Mouse (Mus musculus): ENCODE measurements around the gene Sp7. TPM values are rescaled to one million over a fixed set of nuclear protein-coding genes. Genes with fewer than 3 reads are reported as not detected.

The Sp7 gene
- under 1 TPM; 0.11 to 0.14 TPM for total RNA-seq (2021)
- long read RNA-seq, experiment 1: 0 reads
- long read RNA-seq, experiment 2: 0 reads

GRCm38 (mm10) chr15:102366733-102367344 is at the start of gene Sp7:
Gene Sp7 (minus strand): TSS chr15:102367182.
- no peak for DNase-seq
- intact Hi-C loops (cut with DNase I; ENCODE audit: low total_unique reads): no loop called here

DNA sequence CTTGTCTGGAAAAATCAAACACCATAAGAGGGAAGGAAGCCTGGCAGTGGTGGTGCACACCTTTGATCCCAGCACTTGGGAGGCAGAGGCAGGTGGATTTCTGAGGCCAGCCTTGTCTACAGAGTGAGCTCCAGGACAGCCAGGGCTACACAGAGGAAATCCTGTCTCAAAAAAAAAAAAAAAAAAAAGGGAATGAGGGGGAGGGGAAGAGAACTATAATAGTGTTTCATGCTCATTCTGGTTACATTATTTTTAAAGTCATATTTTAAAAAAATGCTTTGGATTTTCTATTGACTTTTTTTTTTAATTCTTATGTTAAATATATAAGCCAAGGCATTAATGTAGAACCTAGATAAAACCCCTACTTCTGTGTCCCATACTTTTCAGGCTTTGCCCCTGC is 46.7 kb upstream of the Sp7 start:
- DNase-seq: no peak

GRCm38 (mm10) chr15:102411077-102411476 is 44.1 kb upstream of the Sp7 start:
- DNase-seq: no peak
- intact Hi-C loops (cut with DNase I; ENCODE audit: low total_unique reads): no loop called here

More for the DNA sequence above, 46.7 kb upstream of the Sp7 start:
- intact Hi-C loops (cut with DNase I; ENCODE audit: low total_unique reads): no loop called here

GRCm38 (mm10) chr15:102409286-102409685 is 42.3 kb upstream of the Sp7 start:
- intact Hi-C loops (cut with DNase I; ENCODE audit: low total_unique reads): no loop called here
- DNase-seq: no peak

DNA sequence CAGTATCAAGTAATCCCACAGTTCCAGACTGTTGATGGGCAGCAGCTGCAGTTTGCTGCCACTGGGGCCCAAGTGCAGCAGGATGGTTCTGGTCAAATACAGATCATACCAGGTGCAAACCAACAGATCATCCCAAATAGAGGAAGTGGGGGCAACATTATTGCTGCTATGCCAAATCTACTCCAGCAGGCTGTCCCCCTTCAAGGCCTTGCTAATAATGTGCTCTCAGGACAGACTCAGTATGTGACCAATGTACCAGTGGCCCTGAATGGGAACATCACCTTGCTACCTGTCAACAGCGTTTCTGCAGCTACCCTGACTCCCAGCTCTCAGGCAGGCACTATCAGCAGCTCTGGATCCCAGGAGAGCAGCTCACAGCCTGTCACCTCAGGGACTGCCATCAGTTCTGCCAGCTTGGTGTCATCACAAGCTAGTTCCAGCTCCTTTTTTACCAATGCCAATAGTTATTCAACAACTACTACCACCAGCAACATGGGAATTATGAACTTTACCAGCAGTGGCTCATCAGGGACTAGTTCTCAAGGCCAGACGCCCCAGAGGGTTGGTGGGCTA is 41.7 kb upstream of the Sp7 start:
- intact Hi-C loops (cut with DNase I; ENCODE audit: low total_unique reads): no loop called here
- no peak for DNase-seq

DNA sequence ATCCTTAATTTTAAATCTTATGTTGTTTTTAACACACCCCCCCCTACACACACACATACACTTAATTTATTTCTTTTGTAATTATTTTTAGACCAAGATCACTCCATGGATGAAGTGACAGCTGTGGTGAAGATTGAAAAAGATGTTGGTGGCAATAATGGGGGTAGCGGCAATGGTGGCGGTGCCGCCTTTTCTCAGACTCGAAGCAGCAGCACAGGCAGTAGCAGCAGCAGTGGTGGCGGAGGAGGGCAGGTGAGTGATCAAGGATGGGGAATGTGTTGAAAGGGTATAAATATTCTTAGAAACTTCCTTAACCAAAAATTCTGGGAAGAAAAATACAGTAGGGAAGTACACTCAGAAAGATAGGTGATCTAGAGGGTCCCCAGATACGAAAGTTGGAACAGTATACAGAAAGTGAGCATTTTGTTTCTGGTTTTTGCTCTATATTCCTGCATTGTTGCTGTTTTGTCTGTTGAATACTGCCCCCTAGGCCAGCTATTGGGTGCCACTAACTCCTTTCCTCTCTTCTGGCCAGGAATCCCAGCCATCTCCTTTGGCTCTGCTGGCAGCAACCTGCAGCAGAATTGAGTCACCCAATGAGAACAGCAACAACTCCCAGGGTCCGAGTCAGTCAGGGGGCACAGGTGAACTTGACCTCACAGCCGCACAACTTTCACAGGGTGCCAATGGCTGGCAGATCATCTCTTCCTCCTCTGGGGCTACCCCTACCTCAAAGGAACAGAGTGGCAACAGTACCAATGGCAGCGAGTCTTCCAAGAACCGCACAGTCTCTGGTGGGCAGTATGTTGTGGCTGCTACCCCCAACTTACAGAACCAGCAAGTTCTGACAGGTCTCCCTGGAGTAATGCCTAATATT is 40.9 kb upstream of the Sp7 start:
- no peak for DNase-seq
- intact Hi-C loops (cut with DNase I; ENCODE audit: low total_unique reads): no loop called here

DNA sequence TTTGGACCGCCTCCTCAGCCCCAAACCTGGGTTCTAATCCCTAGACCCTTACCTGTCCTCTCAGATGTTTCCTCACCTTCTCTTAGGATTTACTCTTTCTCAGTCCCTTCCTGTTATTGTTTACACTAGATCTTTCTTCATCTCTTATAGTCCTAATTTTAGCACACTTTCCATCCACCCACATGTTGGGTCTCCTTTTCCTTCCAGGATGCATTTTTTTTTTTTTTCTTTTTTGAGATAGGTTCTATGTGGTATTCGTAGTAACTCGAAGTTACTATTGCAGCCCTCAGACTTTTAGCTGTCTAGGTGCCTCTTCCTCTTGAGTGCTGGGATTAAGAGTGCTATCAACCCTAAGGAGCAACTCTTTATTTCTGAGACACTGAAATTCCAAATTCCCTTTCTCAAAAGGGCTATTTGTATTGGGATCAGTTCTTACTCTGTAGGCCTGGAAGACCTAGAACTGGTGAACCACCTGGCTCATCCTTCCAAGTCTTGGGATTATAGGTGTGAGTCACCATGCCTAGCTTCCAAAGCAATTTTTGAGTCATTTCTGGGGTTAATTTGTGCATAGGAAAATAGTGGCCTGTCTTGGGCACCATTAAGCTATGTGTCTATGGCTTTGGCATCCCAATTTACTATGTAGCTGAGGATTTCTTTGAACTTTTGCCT is 40.1 kb upstream of the Sp7 start:
- intact Hi-C loops (cut with DNase I; ENCODE audit: low total_unique reads): no loop called here
- no peak for DNase-seq

GRCm38 (mm10) chr15:102406196-102406911 is 39.4 kb upstream of the Sp7 start:
- DNase-seq: peak; percentile 90
- intact Hi-C loops (cut with DNase I; ENCODE audit: low total_unique reads): no loop called here

DNA sequence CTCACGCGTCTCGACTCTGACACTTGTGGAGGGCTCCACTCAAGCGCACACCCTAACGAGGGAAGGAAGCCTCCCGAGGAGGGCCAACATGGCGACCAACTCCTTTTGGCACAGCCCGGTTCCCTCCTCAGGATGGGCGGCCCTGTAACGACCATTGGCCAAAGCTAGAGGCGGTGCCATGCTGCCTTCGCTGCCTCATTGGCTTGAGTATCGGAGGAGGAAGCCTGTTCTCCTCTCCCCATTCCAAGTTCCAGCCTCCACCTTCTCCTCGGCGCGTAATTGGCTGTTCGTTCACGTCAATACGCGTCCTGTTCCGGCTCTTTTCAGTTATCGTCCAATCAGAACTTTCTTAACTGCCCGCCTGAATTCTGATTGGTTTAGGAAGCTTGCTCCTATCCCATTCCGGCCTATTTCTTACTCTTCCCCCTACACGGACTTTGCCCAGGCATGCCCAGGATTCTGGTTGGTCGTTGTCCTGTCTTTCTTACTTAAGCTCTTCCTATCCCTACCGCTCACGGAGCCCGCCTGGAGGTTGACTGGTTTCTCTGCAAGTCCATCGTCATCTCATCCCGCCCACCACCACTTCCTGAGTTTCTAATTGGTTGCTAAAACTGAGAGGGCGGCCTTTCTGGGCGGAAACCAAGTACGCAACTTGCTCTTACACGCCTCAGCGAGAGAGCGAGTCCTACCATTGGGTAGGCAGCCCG is 38.7 kb upstream of the Sp7 start, which contains the start of gene Sp1:
Gene Sp1, plus strand, starts transcription at position 655 of the 707 bp plus-strand sequence.
- intact Hi-C loops (cut with DNase I; ENCODE audit: low total_unique reads): no loop called here
- peak; percentile 98 for DNase-seq

DNA sequence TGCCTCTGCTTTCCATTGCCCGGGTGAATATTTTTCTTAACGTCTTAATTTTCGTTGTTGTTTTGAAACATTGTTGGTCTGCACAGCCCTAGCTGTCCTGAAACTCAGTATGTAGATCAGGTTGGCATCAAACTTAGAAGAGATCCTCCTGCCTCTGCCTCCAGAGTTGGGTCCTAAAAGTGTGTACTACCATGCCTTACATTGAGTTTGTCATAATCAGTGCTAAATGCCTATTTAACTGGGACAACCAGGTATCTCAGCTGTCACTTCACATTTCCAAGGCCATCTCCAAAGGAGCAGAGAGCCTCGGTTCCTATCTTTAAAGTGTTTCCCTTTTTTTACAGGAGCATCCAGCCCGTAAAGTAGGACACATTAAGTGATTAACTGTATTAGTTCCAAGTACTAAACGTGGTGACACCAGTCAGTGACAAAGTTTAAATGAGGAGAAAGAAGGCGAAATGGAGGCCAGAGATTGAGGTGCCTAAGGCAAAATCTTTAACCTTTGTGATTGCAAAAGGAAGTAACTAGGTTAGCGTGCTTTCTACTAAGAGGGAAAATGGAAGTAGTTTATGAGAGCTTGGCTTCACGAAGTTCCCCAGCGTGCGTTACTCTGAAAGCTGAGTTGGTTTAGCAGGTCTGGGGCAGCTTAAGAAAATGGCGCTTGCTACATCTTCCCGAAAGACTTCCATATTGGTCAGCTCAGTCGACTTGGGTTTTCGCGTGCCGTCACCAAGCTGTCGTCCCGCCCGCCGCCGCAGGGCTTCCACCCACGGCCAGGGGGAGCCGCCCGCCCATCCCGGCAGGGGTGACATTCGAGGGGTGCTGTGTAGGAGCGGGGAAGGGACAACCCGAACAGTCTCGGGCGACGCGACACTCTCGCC is 37.9 kb upstream of the Sp7 start:
- intact Hi-C loops (cut with DNase I; ENCODE audit: low total_unique reads): no loop called here
- no peak for DNase-seq

DNA sequence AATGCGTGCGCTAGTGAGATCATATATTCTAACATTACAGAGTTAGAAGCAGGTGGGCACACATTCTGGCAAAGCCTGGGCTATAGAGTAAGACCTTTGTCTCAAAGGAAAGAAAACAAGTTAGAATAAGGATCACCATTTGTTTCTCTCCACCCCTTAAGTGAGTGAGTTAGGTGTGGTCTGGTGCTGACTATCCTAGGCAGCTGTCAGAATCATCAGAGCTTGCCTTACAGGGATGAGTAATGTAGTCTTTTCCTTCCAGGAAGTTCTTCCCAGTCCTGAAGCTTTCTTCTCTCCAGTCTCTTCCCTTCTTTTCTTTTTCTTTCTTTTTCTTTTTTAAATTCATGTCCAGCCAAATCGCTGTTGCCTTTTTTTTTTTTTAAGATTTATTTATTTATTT is 35.2 kb upstream of the Sp7 start:
- intact Hi-C loops (cut with DNase I; ENCODE audit: low total_unique reads): no loop called here
- no peak for DNase-seq

DNA sequence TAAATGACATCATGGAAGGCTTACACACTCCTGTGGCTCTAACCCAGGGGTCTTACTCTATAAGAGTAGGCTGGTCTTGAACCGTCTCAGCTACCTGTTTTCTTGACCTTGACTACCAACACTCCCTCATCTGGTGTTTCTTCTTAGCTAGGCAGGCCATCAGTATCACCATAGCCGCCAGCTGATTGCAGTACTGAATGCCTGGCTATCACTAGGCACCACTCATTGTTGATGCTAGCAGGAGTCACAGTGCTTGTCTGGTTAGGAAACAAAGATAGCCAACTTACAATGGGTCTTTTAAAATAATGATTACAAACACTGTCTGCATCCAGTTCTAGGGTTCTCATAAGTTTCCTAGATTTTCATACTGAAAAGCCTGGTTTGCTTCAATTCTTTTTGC is 34.3 kb upstream of the Sp7 start:
- no peak for DNase-seq
- intact Hi-C loops (cut with DNase I; ENCODE audit: low total_unique reads): no loop called here

GRCm38 (mm10) chr15:102400476-102401045 is 33.6 kb upstream of the Sp7 start:
- intact Hi-C loops (cut with DNase I; ENCODE audit: low total_unique reads): no loop called here

GRCm38 (mm10) chr15:102399229-102400221 is 32.5 kb upstream of the Sp7 start:
- intact Hi-C loops (cut with DNase I; ENCODE audit: low total_unique reads): no loop called here
- DNase-seq: peak; percentile 95

More at GRCm38 (mm10) chr15:102400476-102401045, 33.6 kb upstream of the Sp7 start:
- DNase-seq: no peak

- intact Hi-C loops (cut with DNase I; ENCODE audit: low total_unique reads): no loop called here
- no peak for DNase-seq
Measured at GRCm38 (mm10) chr15:102398629-102399028, 31.6 kb upstream of the Sp7 start.

GRCm38 (mm10) chr15:102395061-102395460 is 28.1 kb upstream of the Sp7 start:
- DNase-seq: peak; percentile 24
- intact Hi-C loops (cut with DNase I; ENCODE audit: low total_unique reads): no loop called here
